Mouse (Mus musculus) testis, postnatal 10 days (tissue): ENCODE measurements around the gene Amigo2.

ENCODE experiments used
- DNase-seq: peaks from one replicate; pipeline ENCODE4 v3.0.0; 2021; ENCODE audit warnings: low spot score

Amigo2 gene

GRCm38 (mm10) chr15:97267094-97267695, 20.1 kb upstream of the Amigo2 start:
- DNase-seq: no peak

GRCm38 (mm10) chr15:97266236-97266845, 19.3 kb upstream of the Amigo2 start:
- DNase-seq: no peak

GRCm38 (mm10) chr15:97262251-97262650, 15.2 kb upstream of the Amigo2 start:
- DNase-seq: no peak

DNA sequence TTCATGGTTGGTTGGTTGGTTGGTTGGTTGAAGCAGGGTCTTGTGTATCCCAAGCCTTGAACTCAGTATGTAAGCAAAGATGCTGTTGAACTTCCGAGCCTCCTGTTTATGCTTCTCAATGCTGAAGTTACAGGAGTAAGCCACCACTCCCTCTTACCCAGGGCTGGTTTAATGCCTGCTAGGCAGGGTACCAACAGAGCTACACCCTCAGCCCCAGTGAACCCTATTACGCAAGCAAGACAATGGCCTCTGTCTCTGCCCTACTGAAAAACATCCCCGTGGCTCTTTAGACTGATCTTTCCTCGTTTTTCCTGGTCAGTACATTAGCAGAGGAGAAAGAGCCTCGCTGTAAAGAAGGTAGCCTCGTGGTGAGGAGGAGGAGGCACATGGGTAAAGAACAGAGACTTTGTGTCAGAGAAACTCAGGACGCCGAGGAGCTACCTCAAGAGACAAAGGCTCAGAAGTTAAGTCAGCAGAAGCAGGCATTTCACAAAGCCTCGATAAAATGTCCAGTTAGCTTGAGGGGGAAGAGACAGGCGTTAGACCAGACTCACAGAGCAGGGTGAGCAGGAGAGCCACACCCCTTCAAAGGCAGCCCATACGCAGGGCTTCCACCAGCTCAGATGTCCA, 13.0 kb upstream of the Amigo2 start:
- no peak for DNase-seq

DNA sequence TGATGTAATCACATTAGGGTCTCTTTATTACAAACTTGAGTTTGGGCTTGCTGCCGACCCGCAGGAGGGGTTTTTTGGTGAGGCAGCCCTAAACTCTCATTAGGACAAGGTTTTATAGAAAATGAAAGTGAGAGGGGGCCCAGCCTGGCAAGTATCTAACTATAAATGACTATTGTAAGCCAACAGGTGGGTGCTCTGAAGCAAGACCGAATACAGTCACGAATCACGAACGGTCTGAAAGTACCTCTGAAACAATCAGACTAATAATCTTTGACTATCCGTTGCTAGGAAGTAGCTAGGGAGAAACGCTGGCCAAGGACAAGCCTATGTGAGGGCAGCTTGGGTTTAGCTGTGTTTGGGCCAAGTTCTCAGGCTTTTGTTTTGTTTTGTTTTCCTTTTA, 12.2 kb upstream of the Amigo2 start:
- DNase-seq: no peak

GRCm38 (mm10) chr15:97258483-97259230, 11.6 kb upstream of the Amigo2 start:
- no peak for DNase-seq

- no peak for DNase-seq
Measured at GRCm38 (mm10) chr15:97257206-97257775, 10.2 kb upstream of the Amigo2 start.

- no peak for DNase-seq
Measured at GRCm38 (mm10) chr15:97256411-97256810, 9.3 kb upstream of the Amigo2 start.

GRCm38 (mm10) chr15:97255800-97256199, 8.7 kb upstream of the Amigo2 start:
- DNase-seq: no peak

GRCm38 (mm10) chr15:97254375-97254774, 7.3 kb upstream of the Amigo2 start:
- no peak for DNase-seq

- no peak for DNase-seq
Measured at GRCm38 (mm10) chr15:97252493-97253034, 5.5 kb upstream of the Amigo2 start.

DNA sequence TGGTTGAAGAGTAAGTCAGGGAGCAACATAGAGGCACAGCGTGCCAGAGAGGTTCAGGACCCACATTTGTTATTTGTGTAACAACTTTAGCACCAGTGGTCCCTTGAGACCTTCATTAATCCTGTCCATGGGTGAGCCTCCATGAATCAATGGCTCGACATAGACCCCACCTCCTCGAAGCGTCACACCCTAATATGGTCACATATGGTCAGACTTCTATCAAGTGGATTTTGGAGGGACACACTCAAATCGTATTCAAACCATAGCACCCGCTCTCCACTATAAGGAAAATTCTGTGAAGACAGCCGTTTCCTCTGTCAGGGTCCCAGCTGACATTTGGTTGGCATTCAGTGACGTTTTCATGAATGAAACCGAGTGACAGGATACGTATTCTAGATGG, 2.2 kb upstream of the Amigo2 start:
- no peak for DNase-seq

DNA sequence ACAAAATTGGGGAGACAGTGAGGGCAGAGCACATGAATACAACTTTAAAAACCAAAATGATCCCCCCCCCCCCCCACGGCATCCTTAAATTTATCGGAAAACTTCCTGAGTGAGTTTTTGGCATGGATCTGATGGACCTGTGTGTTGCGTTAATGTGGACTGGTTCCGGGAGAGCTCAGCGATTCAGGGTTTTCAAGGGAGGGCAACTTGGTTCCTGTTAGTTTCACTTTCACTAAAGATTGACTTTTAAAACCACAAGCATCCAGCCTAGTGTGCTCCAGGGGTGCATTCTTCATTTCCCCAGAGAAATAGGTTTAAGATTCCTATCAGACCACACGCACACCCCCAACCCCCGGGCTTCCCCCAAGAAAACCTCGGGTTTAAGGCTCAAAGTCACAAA, 1.2 kb upstream of the Amigo2 start:
- peak; percentile 41 for DNase-seq

DNA sequence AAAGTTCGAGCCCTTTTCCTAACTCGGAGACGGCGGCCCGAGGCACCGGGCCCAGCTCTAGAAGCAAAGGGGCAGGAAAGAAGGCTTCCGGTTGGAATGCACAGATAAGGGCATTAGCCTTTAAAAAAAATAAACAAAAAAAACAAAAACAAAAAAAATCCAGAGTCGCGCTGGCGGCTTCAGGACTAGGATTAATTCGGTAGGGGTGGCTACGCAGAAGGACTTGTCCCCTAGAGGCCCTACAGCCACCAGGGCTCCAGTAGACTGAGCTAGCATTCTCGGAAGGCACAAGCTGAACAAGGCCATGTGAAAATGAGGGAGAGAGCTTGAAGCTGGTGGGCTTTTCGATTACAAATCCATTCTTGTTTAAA, 689 bp upstream of the Amigo2 start:
- peak; percentile 60 for DNase-seq

- DNase-seq: no peak
Measured at GRCm38 (mm10) chr15:97246256-97246655, 831 bp downstream of the Amigo2 start.

DNA sequence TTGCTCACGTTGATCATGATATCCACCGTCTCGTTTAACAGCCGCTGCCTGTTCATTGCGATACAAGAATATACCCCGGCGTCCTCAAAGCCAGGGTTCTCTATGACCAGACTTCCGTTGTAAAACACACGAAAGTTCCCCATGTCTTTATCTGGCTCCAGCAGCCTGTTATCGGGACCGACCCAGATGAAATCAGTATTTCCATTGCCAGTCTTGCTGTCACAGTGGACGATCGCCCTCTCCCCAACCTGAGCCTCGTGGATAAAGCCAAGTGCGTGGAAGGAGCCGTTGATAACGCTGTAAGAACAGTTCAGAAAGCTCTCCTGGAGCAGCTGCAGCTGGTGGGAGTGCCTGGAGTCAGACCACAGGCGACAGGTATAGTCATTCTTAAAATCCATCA, 1.7 kb downstream of the Amigo2 start:
- DNase-seq: no peak

GRCm38 (mm10) chr15:97236943-97237342, 10.1 kb downstream of the Amigo2 start:
- peak; percentile 79 for DNase-seq

GRCm38 (mm10) chr15:97235183-97235582, 11.9 kb downstream of the Amigo2 start:
- peak; percentile 82 for DNase-seq

DNA sequence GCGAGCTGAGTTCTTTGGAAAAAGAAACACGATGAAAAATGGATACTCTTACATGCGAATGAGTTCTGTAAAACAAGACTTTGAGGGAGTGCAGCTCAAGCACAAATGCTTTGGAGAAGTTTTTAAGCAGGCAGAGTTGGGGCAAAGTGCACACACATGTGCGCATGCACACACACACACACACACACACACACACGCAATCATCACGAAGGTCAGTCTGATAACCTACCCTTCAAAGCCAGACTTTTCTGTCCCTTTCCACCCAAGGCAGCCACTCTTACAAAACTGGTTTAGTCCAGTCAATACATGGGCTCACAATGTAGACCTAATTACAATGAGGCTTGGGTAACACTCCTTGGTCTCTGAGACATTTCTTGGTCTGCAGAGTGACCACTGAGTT, 13.0 kb downstream of the Amigo2 start:
- DNase-seq: no peak

GRCm38 (mm10) chr15:97229494-97230077, 17.5 kb downstream of the Amigo2 start:
- no peak for DNase-seq

DNA sequence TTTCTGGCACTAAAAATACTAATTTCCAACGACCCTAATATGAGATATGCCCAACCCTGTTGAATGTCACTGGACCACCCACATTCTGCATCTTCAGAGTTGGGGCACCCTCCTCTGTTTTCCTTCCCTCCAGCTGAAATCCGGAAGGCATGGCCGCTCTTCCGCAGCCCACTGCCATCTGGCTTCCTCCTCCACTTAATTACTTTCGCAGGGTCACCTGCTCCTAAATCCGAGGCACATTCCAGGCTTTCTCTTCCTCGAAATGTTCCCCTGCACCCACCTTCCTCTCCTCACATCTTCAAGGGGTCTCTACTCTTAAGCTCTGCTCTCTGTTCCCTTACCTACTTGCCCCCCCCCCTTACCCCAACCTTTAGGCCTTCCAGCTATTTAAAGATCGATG, 23.1 kb downstream of the Amigo2 start:
- DNase-seq: no peak

- DNase-seq: no peak
Measured at GRCm38 (mm10) chr15:97223431-97223830, 23.7 kb downstream of the Amigo2 start.
